24 mouse cellular contexts compared by ENCODE assay signal in the genomic region with DNA sequence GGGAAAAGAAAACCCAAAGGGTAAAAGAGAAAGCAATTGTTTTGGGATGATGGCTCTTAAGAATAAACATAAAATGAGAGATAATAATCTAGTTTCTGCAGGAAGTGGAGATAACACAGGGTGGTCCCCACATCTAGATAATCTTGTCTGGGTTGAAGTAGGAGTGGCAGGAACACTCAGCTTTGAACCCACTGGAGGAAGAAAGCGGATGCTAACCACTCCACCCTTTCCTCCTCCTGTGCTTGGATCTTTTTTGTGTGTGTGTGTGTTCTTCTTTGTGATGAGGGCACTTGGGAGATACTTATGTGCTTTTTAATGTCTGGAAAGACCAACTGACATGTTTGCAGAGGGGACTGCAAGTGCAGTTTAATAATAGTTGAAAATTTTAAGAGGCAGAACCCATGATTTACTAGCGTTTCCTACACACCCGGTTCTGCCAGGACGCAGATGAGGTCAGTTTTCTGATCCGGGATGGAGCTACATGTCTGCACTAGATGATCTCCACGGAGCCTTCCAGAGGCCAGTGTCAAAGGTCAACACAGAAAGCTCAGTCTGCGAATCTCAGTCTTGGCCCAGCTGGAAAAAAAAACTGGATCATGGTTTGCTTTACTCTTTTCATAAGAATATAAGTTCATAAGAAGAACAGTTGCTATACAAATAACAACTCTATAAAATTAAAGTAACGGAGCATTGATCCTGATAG.
A peak's percentile ranks its signal among the peaks of the same experiment; 100 is the strongest.
DNase-seq lines count a peak whose midpoint lies in the region; ATAC-seq and TF ChIP-seq lines count a peak whose summit lies in the region.
"Had no signal": no experiment of that assay in that cellular context is flagged by ENCODE, and none has a peak within 500 bp of the region (broad histone marks: within the 10 kb centered on the region; RNA-seq: fewer than 3 reads in every experiment).

No protein-coding gene starts in this region.

- no peak for ATAC-seq in kidney, embryonic 15.5 days (replicated peaks; ENCODE audit: low FRiP score)
- ATAC-seq in hindbrain, embryonic 16.5 days: no peak
- ATAC-seq: activated CD4-positive, CD25-positive, alpha-beta regulatory T cell, adult 4 months; CD4-positive, CD25-positive, alpha-beta regulatory T cell, adult 4 months; forebrain, embryonic 16.5 days; inflammation-experienced regulatory T-cells, adult 6 months; Patski had no signal

- peak overlapping the region; percentile 29; the same call in 1 of the 2 replicates for H3K27ac ChIP-seq in kidney, adult 2 months (ENCODE audit: insufficient read depth, low read depth, low read length)
- no peak overlapping the region for H3K27ac ChIP-seq in kidney, embryonic 15.5 days
- no peak overlapping the region for H3K27ac ChIP-seq in hindbrain, embryonic 16.5 days (ENCODE audit: low read depth, low read length)
- H3K27ac ChIP-seq: embryonic facial prominence, embryonic 13.5 days; heart, embryonic 10.5 days; hindbrain, embryonic 12.5 days; layer of hippocampus, adult 2 months; limb, embryonic 15.5 days; liver, embryonic 15.5 days had no signal

- no peak for TF ChIP-seq CTCF in kidney, adult 2 months (conservative IDR thresholded peaks at IDR 0.05; ENCODE audit: insufficient read depth, insufficient read length, low read depth, low read length)

- H3K4me2 ChIP-seq in kidney, embryonic 15.5 days: no peak overlapping the region
- H3K4me2 ChIP-seq in hindbrain, embryonic 16.5 days (ENCODE audit: low read length): no peak overlapping the region
- H3K4me2 ChIP-seq: embryonic facial prominence, embryonic 13.5 days; hindbrain, embryonic 12.5 days; limb, embryonic 15.5 days; liver, embryonic 15.5 days had no signal

- H3K27me3 ChIP-seq in kidney, adult 2 months (replicated peaks; ENCODE audit: control insufficient read depth, insufficient read depth, low read length): no peaks in the 10 kb centered on the region
- no peaks in the 10 kb centered on the region for H3K27me3 ChIP-seq in kidney, embryonic 15.5 days
- no peaks in the 10 kb centered on the region for H3K27me3 ChIP-seq in hindbrain, embryonic 16.5 days (replicated peaks; ENCODE audit: control insufficient read depth, insufficient read depth, low read length)
- H3K27me3 ChIP-seq: embryonic facial prominence, embryonic 13.5 days; hindbrain, embryonic 12.5 days; limb, embryonic 15.5 days; liver, embryonic 15.5 days had no signal

- no peak overlapping the region for H3K9ac ChIP-seq in kidney, embryonic 15.5 days
- no peak overlapping the region for H3K9ac ChIP-seq in hindbrain, embryonic 16.5 days (ENCODE audit: low read depth, low read length)
- H3K9ac ChIP-seq: embryonic facial prominence, embryonic 13.5 days; hindbrain, embryonic 12.5 days; limb, embryonic 15.5 days; liver, embryonic 15.5 days had no signal

- no peaks in the 10 kb centered on the region for H3K4me1 ChIP-seq in kidney, adult 2 months (ENCODE audit: control insufficient read depth, insufficient read depth, low read length)
- 0 out of 2 replicates have a peak, but pooled peaks cover 4% of the 10 kb centered on the region for H3K4me1 ChIP-seq in kidney, embryonic 15.5 days
- H3K4me1 ChIP-seq in hindbrain, embryonic 16.5 days (ENCODE audit: control insufficient read depth, insufficient read depth, low read depth, low read length): no peaks in the 10 kb centered on the region
- H3K4me1 ChIP-seq: embryonic facial prominence, embryonic 13.5 days; heart, embryonic 10.5 days; hindbrain, embryonic 12.5 days; limb, embryonic 15.5 days had no signal

- 31% methylated on average over 8 of the region's 8 CpGs for WGBS in kidney, adult 2 months
- 36% methylated on average over 8 of the region's 8 CpGs for WGBS in kidney, embryonic 15.5 days
- 85% methylated on average over 8 of the region's 8 CpGs for WGBS in hindbrain, embryonic 16.5 days

- no peaks in the 10 kb centered on the region for H3K9me3 ChIP-seq in kidney, embryonic 15.5 days (replicated peaks)
- no peaks in the 10 kb centered on the region for H3K9me3 ChIP-seq in hindbrain, embryonic 16.5 days (ENCODE audit: control insufficient read depth, low read length)
- H3K9me3 ChIP-seq: embryonic facial prominence, embryonic 13.5 days; heart, embryonic 10.5 days; hindbrain, embryonic 12.5 days; limb, embryonic 15.5 days; liver, embryonic 15.5 days had no signal

- H3K36me3 ChIP-seq in kidney, adult 2 months (ENCODE audit: control insufficient read depth, insufficient read depth, low read length): no peaks in the 10 kb centered on the region
- no peaks in the 10 kb centered on the region for H3K36me3 ChIP-seq in kidney, embryonic 15.5 days
- no peaks in the 10 kb centered on the region for H3K36me3 ChIP-seq in hindbrain, embryonic 16.5 days (ENCODE audit: control insufficient read depth, insufficient read depth, low read length)
- H3K36me3 ChIP-seq: embryonic facial prominence, embryonic 13.5 days; heart, embryonic 10.5 days; hindbrain, embryonic 12.5 days; limb, embryonic 15.5 days; liver, embryonic 15.5 days had no signal

- TF ChIP-seq POLR2A in kidney, adult 2 months (IDR thresholded peaks at IDR 0.05; ENCODE audit: low read depth, low read length): no peak

- DNase-seq in adrenal gland, adult 2 months: peak; percentile 10
- DNase-seq in adrenal gland, postnatal 10 days: no peak
- peak; percentile 60 for DNase-seq in kidney, adult 2 months
- DNase-seq in kidney, postnatal 25 days: peak; percentile 32 to 69
- peak; percentile 57 for DNase-seq in lung, postnatal 25 days (ENCODE audit: low spot score)
- no peak for DNase-seq in cerebellum, postnatal 14 days
- DNase-seq: cerebellum, adult 18-20 months; midbrain, embryonic 14.5 days; right cerebral cortex, postnatal 25 days; thymus, postnatal 4 days had no signal

- H3K4me3 ChIP-seq in kidney, adult 2 months (ENCODE audit: insufficient read depth, low read depth, low read length): no peak overlapping the region
- no peak overlapping the region for H3K4me3 ChIP-seq in kidney, embryonic 15.5 days (replicated peaks)
- no peak overlapping the region for H3K4me3 ChIP-seq in hindbrain, embryonic 16.5 days (ENCODE audit: low read length)
- H3K4me3 ChIP-seq: embryonic facial prominence, embryonic 13.5 days; heart, embryonic 10.5 days; hindbrain, embryonic 12.5 days; layer of hippocampus, adult 2 months; limb, embryonic 15.5 days; liver, embryonic 15.5 days; myocyte had no signal

Comparison
In these comparisons a context has a peak if more than half of its experiments do, and no peak if none do; other contexts are left out.
1. DNase-seq: peak in adrenal gland, adult 2 months (single experiment), kidney, adult 2 months (single experiment), kidney, postnatal 25 days (2 of 2) and lung, postnatal 25 days (single experiment); none in adrenal gland, postnatal 10 days (single experiment) and cerebellum, postnatal 14 days (0 of 2).